Mouse (Mus musculus): Measurements from ENCODE around the gene Arhgap27. TPM values are rescaled to one million over a fixed set of nuclear protein-coding genes. Genes with fewer than 3 reads are reported as not detected.
A peak's percentile ranks its signal among the peaks of the same experiment; 100 is the strongest.

Arhgap27 gene
- polyA plus RNA-seq, 1 experiment from 2014 or later: 3.2 TPM

- 0 out of 2 replicates have a peak, but pooled peaks cover 4% of the 10 kb centered on the region for H3K27me3 ChIP-seq (ENCODE audit: insufficient read depth, low read length)
- 77% methylated on average over 5 of the region's 5 CpGs for WGBS (ENCODE audit: insufficient replicate concordance)
- H3K9me3 ChIP-seq (ENCODE audit: low read length): no peaks in the 10 kb centered on the region
- H3K4me2 ChIP-seq (ENCODE audit: low read depth, low read length): no peak overlapping the region
- TF ChIP-seq EP300 (IDR thresholded peaks at IDR 0.05; ENCODE audit: low read depth) (no peak), CTCF (IDR thresholded peaks at IDR 0.05; ENCODE audit: low read depth) (no peak)
- H3K27ac ChIP-seq (ENCODE audit: low read depth): no peak overlapping the region
- peaks cover 11% of the 10 kb centered on the region; the same call in 1 of the 2 replicates for H3K36me3 ChIP-seq (replicated peaks; ENCODE audit: insufficient read depth, low read length)
- DNase-seq (no peak), ATAC-seq (no peak)
- H3K4me1 ChIP-seq (ENCODE audit: insufficient read depth): no peaks in the 10 kb centered on the region; the same call in 1 of the 2 replicates
- H3K4me3 ChIP-seq (ENCODE audit: low read depth, low read length): no peak overlapping the region
- no peak overlapping the region for H3K9ac ChIP-seq (replicated peaks)
Measured at GRCm38 (mm10) chr11:103335561-103335960, 27.9 kb downstream of the Arhgap27 start.

- ATAC-seq: no peak
- Histone ChIP-seq H3K4me1 (ENCODE audit: insufficient read depth) (no peaks in the 10 kb centered on the region; the same call in 1 of the 2 replicates), H3K27me3 (ENCODE audit: insufficient read depth, low read length) (0 out of 2 replicates have a peak, but pooled peaks cover 4% of the 10 kb centered on the region), H3K36me3 (replicated peaks; ENCODE audit: insufficient read depth, low read length) (peaks cover 11% of the 10 kb centered on the region; the same call in 1 of the 2 replicates), H3K9ac (replicated peaks) (no peak overlapping the region), H3K9me3 (ENCODE audit: low read length) (no peaks in the 10 kb centered on the region), H3K27ac (ENCODE audit: low read depth) (no peak overlapping the region), H3K4me3 (ENCODE audit: low read depth, low read length) (no peak overlapping the region), H3K4me2 (ENCODE audit: low read depth, low read length) (no peak overlapping the region)
- DNase-seq: no peak
- no peak for TF ChIP-seq EP300 (IDR thresholded peaks at IDR 0.05; ENCODE audit: low read depth)
- WGBS (ENCODE audit: insufficient replicate concordance): 85% methylated on average over 9 of the region's 9 CpGs
Measured at GRCm38 (mm10) chr11:103334925-103335324, 28.6 kb downstream of the Arhgap27 start.

GRCm38 (mm10) chr11:103333719-103334398 lies 29.6 kb downstream of the Arhgap27 start:
- Histone ChIP-seq H3K4me2 (ENCODE audit: low read depth, low read length) (no peak overlapping the region), H3K9ac (replicated peaks) (no peak overlapping the region), H3K4me3 (ENCODE audit: low read depth, low read length) (no peak overlapping the region), H3K36me3 (replicated peaks; ENCODE audit: insufficient read depth, low read length) (peaks cover 11% of the 10 kb centered on the region; the same call in 1 of the 2 replicates), H3K27ac (ENCODE audit: low read depth) (no peak overlapping the region), H3K27me3 (ENCODE audit: insufficient read depth, low read length) (0 out of 2 replicates have a peak, but pooled peaks cover 4% of the 10 kb centered on the region), H3K9me3 (ENCODE audit: low read length) (no peaks in the 10 kb centered on the region), H3K4me1 (ENCODE audit: insufficient read depth) (no peaks in the 10 kb centered on the region; the same call in 1 of the 2 replicates)
- WGBS (ENCODE audit: insufficient replicate concordance): 53% methylated on average over 40 of the region's 40 CpGs
- TF ChIP-seq CTCF (IDR thresholded peaks at IDR 0.05; ENCODE audit: low read depth) (peak; percentile 54), EP300 (IDR thresholded peaks at IDR 0.05; ENCODE audit: low read depth) (no peak)
- DNase-seq (no peak), ATAC-seq (peak; percentile 36; the same call in 1 of the 2 replicates)

GRCm38 (mm10) chr11:103332890-103333651 lies 30.4 kb downstream of the Arhgap27 start:
- WGBS (ENCODE audit: insufficient replicate concordance): 69% methylated on average over 34 of the region's 34 CpGs
- no peaks in the 10 kb centered on the region; the same call in 1 of the 2 replicates for H3K4me1 ChIP-seq (ENCODE audit: insufficient read depth)
- TF ChIP-seq CTCF (IDR thresholded peaks at IDR 0.05; ENCODE audit: low read depth): no peak
- no peak for TF ChIP-seq EP300 (IDR thresholded peaks at IDR 0.05; ENCODE audit: low read depth)
- no peak overlapping the region for H3K4me3 ChIP-seq (ENCODE audit: low read depth, low read length)
- no peaks in the 10 kb centered on the region for H3K9me3 ChIP-seq (ENCODE audit: low read length)
- H3K27ac ChIP-seq (ENCODE audit: low read depth): no peak overlapping the region
- ATAC-seq: no peak
- 0 out of 2 replicates have a peak, but pooled peaks cover 4% of the 10 kb centered on the region for H3K27me3 ChIP-seq (ENCODE audit: insufficient read depth, low read length)
- H3K36me3 ChIP-seq (replicated peaks; ENCODE audit: insufficient read depth, low read length): peaks cover 10% of the 10 kb centered on the region; the same call in 1 of the 2 replicates
- H3K9ac ChIP-seq (replicated peaks): no peak overlapping the region
- no peak for DNase-seq
- H3K4me2 ChIP-seq (ENCODE audit: low read depth, low read length): no peak overlapping the region

DNA sequence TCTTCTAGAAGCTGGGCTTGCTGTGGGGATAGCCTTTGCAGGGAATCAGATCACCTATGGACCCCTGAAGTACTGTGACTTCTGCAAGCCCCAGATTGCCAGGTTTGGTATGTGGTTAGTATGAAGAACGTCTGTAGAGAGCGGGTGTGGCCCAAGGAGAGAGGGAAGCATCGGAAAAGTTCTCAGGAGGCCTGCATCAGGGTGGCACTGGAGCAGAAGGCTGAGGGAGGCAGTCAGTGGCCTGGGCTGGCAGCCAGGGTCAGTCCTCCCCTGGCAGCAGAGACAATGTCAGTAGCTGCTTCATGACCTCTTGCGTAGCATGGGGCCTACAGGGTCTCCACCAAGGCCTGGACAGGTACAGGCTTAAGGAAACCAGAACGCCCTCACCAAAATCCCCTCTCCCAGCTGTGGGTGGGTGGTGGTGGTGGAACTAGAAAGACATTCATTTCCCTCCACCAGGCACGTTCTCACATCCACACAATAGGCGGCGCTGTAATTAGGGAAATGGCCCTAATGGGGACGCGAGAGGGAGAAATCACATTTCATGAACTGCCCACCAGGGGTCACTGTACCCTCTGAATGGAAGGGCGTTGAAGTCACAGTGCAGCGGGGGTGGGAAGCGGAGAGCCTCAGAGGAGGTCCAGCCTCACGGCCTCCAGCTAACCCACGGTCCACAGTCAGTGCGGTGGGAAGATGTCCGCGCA lies 31.2 kb downstream of the Arhgap27 start:
- Histone ChIP-seq H3K9me3 (ENCODE audit: low read length) (no peaks in the 10 kb centered on the region), H3K4me2 (ENCODE audit: low read depth, low read length) (no peak overlapping the region), H3K27me3 (ENCODE audit: insufficient read depth, low read length) (0 out of 2 replicates have a peak, but pooled peaks cover 4% of the 10 kb centered on the region), H3K36me3 (replicated peaks; ENCODE audit: insufficient read depth, low read length) (0 out of 2 replicates have a peak, but pooled peaks cover 8% of the 10 kb centered on the region), H3K4me3 (ENCODE audit: low read depth, low read length) (no peak overlapping the region), H3K4me1 (ENCODE audit: insufficient read depth) (no peaks in the 10 kb centered on the region; the same call in 1 of the 2 replicates), H3K27ac (ENCODE audit: low read depth) (no peak overlapping the region), H3K9ac (replicated peaks) (no peak overlapping the region)
- peak; percentile 84 for DNase-seq
- TF ChIP-seq EP300 (IDR thresholded peaks at IDR 0.05; ENCODE audit: low read depth) (no peak), CTCF (IDR thresholded peaks at IDR 0.05; ENCODE audit: low read depth) (peak; percentile 92)
- WGBS (ENCODE audit: insufficient replicate concordance): 46% methylated on average over 18 of the region's 18 CpGs
- ATAC-seq: peak; percentile 54; the same call in 1 of the 2 replicates
